Comparison of ENCODE assay signal across 10 mouse cellular contexts in genomic region chr1:157425741-157426427, GRCm38 (mm10). TPM values are rescaled to one million over a fixed set of nuclear protein-coding genes. Genes with fewer than 3 reads are reported as not detected.
A peak's percentile ranks its signal among the peaks of the same experiment; 100 is the strongest.
DNase-seq lines count a peak whose midpoint lies in the region; ATAC-seq and TF ChIP-seq lines count a peak whose summit lies in the region.
"Had no signal": no experiment of that assay in that cellular context is flagged by ENCODE, and none has a peak within 500 bp of the region (broad histone marks: within the 10 kb centered on the region; RNA-seq: fewer than 3 reads in every experiment).

No protein-coding gene starts in this region.

- H3K36me3 ChIP-seq in heart, embryonic 10.5 days: no peaks in the 10 kb centered on the region
- H3K36me3 ChIP-seq in heart, adult 2 months (ENCODE audit: control insufficient read depth, insufficient read depth, low read length): no peaks in the 10 kb centered on the region
- H3K36me3 ChIP-seq in stomach, embryonic 15.5 days: no peaks in the 10 kb centered on the region
- no peaks in the 10 kb centered on the region for H3K36me3 ChIP-seq in stomach, postnatal 0 days (ENCODE audit: control insufficient read depth, insufficient read depth, low read length)

- 0 out of 2 replicates have a peak, but pooled peaks cover 6% of the 10 kb centered on the region for H3K4me1 ChIP-seq in heart, embryonic 10.5 days
- peaks cover 2% of the 10 kb centered on the region for H3K4me1 ChIP-seq in heart, adult 2 months (ENCODE audit: control insufficient read depth, insufficient read depth, low read length)
- 0 out of 2 replicates have a peak, but pooled peaks cover 6% of the 10 kb centered on the region for H3K4me1 ChIP-seq in stomach, embryonic 15.5 days
- no peaks in the 10 kb centered on the region for H3K4me1 ChIP-seq in stomach, postnatal 0 days (replicated peaks; ENCODE audit: control insufficient read depth, insufficient read depth)

- peak; percentile 75 for DNase-seq in heart, embryonic 10.5 days (ENCODE audit: low spot score)
- no peak for DNase-seq in heart, adult 2 months
- DNase-seq in stomach, postnatal 0 days (ENCODE audit: low spot score): no peak
- peak; percentile 24 for DNase-seq in liver
- no peak for DNase-seq in gastrocnemius, postnatal 14 days
- DNase-seq in frontal cortex, postnatal 25 days (ENCODE audit: low spot score in 2 of 2): no peak
- no peak for DNase-seq in layer of hippocampus, adult 8-10 months (ENCODE audit: low spot score in 2 of 2)
- DNase-seq: right cerebral cortex, adult 18-20 months had no signal

- TF ChIP-seq POLR2A in heart, adult 2 months (IDR thresholded peaks at IDR 0.05; ENCODE audit: insufficient read depth, low read depth, low read length): no peak

- ATAC-seq in stomach, embryonic 15.5 days (ENCODE audit: insufficient read depth, low FRiP score, low read depth): no peak
- ATAC-seq in stomach, postnatal 0 days (ENCODE audit: low FRiP score, low TSS enrichment): no peak

- no peak overlapping the region for H3K27ac ChIP-seq in heart, embryonic 10.5 days
- H3K27ac ChIP-seq in heart, adult 2 months: no peak overlapping the region
- H3K27ac ChIP-seq in stomach, embryonic 15.5 days: no peak overlapping the region
- H3K27ac ChIP-seq in stomach, postnatal 0 days (replicated peaks): no peak overlapping the region
- H3K27ac ChIP-seq: left cerebral cortex, adult 2 months had no signal

- WGBS in heart, embryonic 10.5 days: 37% methylated on average over 8 of the region's 8 CpGs
- WGBS in heart, adult 2 months: 37% methylated on average over 8 of the region's 8 CpGs
- 39% methylated on average over 8 of the region's 8 CpGs for WGBS in stomach, embryonic 15.5 days
- WGBS in stomach, postnatal 0 days: 42% methylated on average over 8 of the region's 8 CpGs

- intact Hi-C loops in heart, adult 2 months (cut with DNase I): no loop called here
- intact Hi-C loops in gastrocnemius, postnatal 14 days (cut with DNase I; ENCODE audit: low total_unique reads): no loop called here

- no peak for TF ChIP-seq EP300 in heart, adult 2 months (IDR thresholded peaks at IDR 0.05; ENCODE audit: insufficient read depth, low read depth, low read length)
- no peak for TF ChIP-seq EP300 in stomach, postnatal 0 days (optimal IDR thresholded peaks at IDR 0.05)

- peak overlapping the region; percentile 27; the same call in 1 of the 2 replicates for H3K4me2 ChIP-seq in stomach, embryonic 15.5 days
- H3K4me2 ChIP-seq in stomach, postnatal 0 days (replicated peaks; ENCODE audit: low read depth): no peak overlapping the region

- no peak overlapping the region for H3K9ac ChIP-seq in heart, adult 2 months (ENCODE audit: low read depth, low read length)
- H3K9ac ChIP-seq in stomach, embryonic 15.5 days: no peak overlapping the region
- H3K9ac ChIP-seq in stomach, postnatal 0 days (ENCODE audit: low read length): no peak overlapping the region

- no peak for TF ChIP-seq CTCF in heart, adult 2 months (IDR thresholded peaks at IDR 0.05)
- TF ChIP-seq CTCF in stomach, postnatal 0 days (IDR thresholded peaks at IDR 0.05; ENCODE audit: low read depth): no peak

- no peaks in the 10 kb centered on the region for H3K27me3 ChIP-seq in heart, embryonic 10.5 days (ENCODE audit: insufficient read depth, poor library complexity, severe bottlenecking)
- H3K27me3 ChIP-seq in heart, adult 2 months (ENCODE audit: control insufficient read depth, insufficient read depth, low read length): no peaks in the 10 kb centered on the region
- H3K27me3 ChIP-seq in stomach, embryonic 15.5 days (replicated peaks): no peaks in the 10 kb centered on the region
- H3K27me3 ChIP-seq in stomach, postnatal 0 days (ENCODE audit: control insufficient read depth, insufficient read depth, low read length): no peaks in the 10 kb centered on the region

- no peaks in the 10 kb centered on the region for H3K9me3 ChIP-seq in heart, embryonic 10.5 days
- no peaks in the 10 kb centered on the region for H3K9me3 ChIP-seq in stomach, embryonic 15.5 days
- no peaks in the 10 kb centered on the region for H3K9me3 ChIP-seq in stomach, postnatal 0 days (ENCODE audit: control insufficient read depth, low read length)

- no peaks in the 10 kb centered on the region for H3K79me2 ChIP-seq in heart, adult 2 months (replicated peaks; ENCODE audit: control insufficient read depth, insufficient read depth, low read length)

- H3K4me3 ChIP-seq in heart, embryonic 10.5 days: no peak overlapping the region
- H3K4me3 ChIP-seq in heart, adult 2 months: no peak overlapping the region
- no peak overlapping the region for H3K4me3 ChIP-seq in stomach, embryonic 15.5 days (replicated peaks)
- H3K4me3 ChIP-seq in stomach, postnatal 0 days (ENCODE audit: low read depth, low read length): no peak overlapping the region
- H3K4me3 ChIP-seq: left cerebral cortex, adult 2 months had no signal

RNA-seq across cellular contexts. Expression of gene Rasal2, which starts 13.5 kb away (rescaled TPM):
- 13.2 and 17.3 TPM in 2 replicates for polyA plus RNA-seq in heart, embryonic 10.5 days (2016; fragmentation: Nextera tagmentation; extraction: Ambion mirVana)
- total RNA-seq in heart, adult 2 months (2021): 10 to 100 TPM; 22.2 to 23.2 TPM
- 5.1 and 10.7 TPM in 2 replicates for polyA plus RNA-seq in heart, adult 2 months (2012; rRNA removed)
- polyA plus RNA-seq in stomach, embryonic 15.5 days (2015; fragmentation: Nextera tagmentation; extraction: Ambion mirVana): 9.1 TPM in 2 replicates
- polyA plus RNA-seq in stomach, postnatal 0 days (2015; fragmentation: Nextera tagmentation; extraction: Ambion mirVana): 8.6 and 9.0 TPM in 2 replicates
- total RNA-seq in gastrocnemius, postnatal 14 days (2021): 10 to 100 TPM; 13.5 to 14.3 TPM
- total RNA-seq in layer of hippocampus, adult 8-10 months (2022): 10 to 100 TPM; 75.9 to 93.0 (median 84.7) TPM

RNA-seq across cellular contexts. Expression of gene Cryzl2, which starts 32.5 kb away (rescaled TPM):
- 15.1 and 31.1 TPM in 2 replicates for polyA plus RNA-seq in heart, embryonic 10.5 days (2016; fragmentation: Nextera tagmentation; extraction: Ambion mirVana)
- total RNA-seq in heart, adult 2 months (2021): 1 to 10 TPM; 8.4 to 9.5 TPM
- polyA plus RNA-seq in heart, adult 2 months (2012; rRNA removed): 15.2 and 21.8 TPM in 2 replicates
- polyA plus RNA-seq in stomach, embryonic 15.5 days (2015; fragmentation: Nextera tagmentation; extraction: Ambion mirVana): 10.1 and 11.1 TPM in 2 replicates
- 14.8 and 16.4 TPM in 2 replicates for polyA plus RNA-seq in stomach, postnatal 0 days (2015; fragmentation: Nextera tagmentation; extraction: Ambion mirVana)
- 1 to 10 TPM; 2.7 to 3.1 TPM for total RNA-seq in gastrocnemius, postnatal 14 days (2021)
- 10 to 100 TPM in 2 of 4 experiments, 1 to 10 TPM in 2; 5.0 to 12.2 (median 9.4) TPM for total RNA-seq in layer of hippocampus, adult 8-10 months (2022)

Comparison
In these comparisons a context has a peak if more than half of its experiments do, and no peak if none do; other contexts are left out.
1. DNase-seq: peak in heart, embryonic 10.5 days (single experiment) and liver (single experiment); none in heart, adult 2 months (0 of 2), stomach, postnatal 0 days (single experiment), gastrocnemius, postnatal 14 days (single experiment), frontal cortex, postnatal 25 days (0 of 2) and layer of hippocampus, adult 8-10 months (0 of 2).